Mouse (Mus musculus) monocyte, adult 2 months (primary cell): ENCODE results near the gene Ankrd33b.
A peak's percentile ranks its signal among the peaks of the same experiment; 100 is the strongest.

Experiments used
- DNase-seq, 2 experiments: peaks; one replicate each; pipeline ENCODE4 v3.0.0; 2022; ENCODE audit warnings: low spot score in 2 of 2, low read depth in 1 of 2

The Ankrd33b gene

DNA sequence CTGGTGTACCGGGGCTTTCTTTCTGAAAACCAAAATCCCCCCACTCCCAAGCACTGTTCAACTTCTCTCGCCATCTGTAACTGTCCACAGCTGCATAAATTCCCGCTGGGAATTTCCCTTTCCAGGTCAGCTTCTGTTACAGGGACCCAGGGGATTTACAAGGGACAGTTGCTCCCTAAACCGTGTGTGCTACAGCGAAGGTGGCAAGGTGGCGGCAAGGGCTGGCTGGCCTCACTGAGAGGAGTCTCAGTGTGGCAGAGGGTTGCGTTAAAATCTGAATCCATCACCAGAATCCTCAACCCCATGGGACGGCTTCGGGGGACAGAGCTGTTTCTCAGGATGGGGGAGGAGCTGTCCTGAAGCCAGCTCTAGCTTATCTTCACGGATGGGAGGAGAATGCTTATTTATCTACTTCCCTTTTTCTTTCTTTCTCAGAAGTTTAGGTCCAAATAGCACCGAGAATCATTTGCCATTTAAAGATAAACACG, 1.6 kb upstream of the Ankrd33b start:
- DNase-seq: no peak

DNA sequence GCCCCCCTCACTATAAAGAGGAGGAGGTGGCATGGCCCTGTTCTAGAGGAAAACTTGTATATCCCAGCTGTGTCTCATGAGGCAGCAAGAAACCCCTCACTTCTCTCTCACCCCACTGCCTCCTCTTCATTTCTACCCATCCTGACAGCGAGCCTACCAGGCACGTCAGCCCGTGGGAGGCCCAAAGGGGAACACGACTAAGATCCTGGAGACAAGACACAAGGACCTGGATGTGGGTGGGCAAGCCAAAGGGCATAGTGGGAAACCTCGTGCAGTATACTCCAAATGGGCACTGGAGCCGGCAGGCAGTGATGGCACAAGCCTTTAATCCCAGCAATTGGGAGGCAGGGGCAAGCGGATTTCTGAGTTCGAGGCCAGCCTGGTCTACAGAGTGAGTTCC, 1.0 kb upstream of the Ankrd33b start:
- DNase-seq: no peak

DNA sequence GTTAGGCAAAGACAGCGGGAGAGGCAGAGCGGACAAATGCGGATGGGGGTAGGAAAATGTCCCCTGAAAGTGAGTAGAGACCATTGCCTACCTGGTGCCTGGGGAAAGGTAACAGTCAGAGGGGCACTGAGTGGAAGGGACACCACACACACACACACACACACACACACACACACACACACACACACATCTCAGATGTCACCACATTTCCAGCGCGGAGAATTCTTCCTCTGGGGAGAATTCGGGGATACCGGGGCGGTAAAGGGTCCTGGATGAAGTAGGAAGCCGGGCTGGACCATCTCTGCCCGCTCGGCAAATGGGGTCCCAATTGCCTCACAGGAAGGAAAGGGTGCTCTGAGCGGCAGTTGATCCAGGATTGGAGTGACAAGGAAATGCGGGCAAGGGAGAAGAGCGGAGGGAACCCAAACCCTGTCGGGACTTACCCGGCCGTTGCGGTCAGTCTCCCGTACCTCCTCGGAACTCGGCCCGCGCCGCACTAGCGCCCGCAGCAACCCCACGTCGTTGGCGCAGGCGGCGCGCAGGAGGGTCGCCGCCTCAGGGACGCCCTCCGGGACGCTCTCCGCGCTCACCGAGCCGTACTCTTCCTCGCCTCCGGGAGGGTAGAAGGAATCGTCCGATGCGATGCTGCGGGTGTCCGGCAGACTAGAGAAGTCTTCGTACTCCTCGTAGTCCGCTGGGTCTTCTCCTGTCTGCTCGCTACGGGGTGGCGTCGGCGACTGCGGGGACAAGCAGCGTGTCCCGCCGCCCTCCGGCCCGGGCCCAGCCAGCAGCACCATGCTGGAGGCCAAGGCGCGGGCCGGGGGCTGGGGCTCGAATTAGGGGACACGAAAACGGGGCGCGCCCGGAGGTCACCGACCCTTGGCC, 688 bp downstream of the Ankrd33b start:
- no peak for DNase-seq

DNA sequence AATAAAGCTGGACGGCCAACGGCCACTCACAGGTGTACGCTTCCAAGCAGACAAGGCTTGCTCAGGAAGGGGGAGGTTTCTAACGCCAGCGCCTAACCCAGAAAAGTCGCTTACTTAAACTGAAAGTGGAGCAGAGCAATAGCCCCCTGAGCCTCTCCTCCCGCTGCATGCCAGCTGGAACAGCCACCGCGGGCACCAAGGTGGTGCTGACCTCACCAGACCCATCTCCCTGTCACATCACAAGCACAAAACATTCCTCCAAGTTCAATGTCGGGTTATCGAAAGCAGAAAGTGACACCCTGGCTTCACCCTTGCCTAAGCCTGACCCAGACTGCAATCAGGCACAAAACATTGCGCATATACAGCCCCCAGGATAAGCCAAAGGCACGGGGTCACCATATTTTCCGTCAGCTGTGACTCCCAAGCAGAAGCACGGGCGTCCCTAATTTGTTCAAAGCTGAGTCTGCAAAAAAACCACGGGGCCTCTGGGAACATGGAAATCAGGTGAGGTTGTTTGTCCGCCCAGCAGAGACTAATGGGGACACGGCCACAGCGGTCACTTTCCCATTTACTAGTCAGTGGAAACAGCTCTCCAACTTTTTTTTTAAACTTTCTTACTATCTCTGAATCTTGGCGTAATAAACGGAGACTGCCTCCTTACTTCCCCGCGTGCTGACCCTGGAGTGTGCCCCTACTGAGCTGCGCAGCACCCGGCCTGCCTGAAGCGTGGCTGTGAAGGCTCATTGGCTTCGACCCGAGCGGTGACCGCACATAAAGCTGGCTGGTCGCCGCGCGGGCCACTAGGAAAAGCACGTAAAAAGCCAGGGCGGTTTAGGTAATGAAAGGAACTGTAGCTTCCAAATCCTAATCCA, 1.6 kb downstream of the Ankrd33b start:
- no peak for DNase-seq

DNA sequence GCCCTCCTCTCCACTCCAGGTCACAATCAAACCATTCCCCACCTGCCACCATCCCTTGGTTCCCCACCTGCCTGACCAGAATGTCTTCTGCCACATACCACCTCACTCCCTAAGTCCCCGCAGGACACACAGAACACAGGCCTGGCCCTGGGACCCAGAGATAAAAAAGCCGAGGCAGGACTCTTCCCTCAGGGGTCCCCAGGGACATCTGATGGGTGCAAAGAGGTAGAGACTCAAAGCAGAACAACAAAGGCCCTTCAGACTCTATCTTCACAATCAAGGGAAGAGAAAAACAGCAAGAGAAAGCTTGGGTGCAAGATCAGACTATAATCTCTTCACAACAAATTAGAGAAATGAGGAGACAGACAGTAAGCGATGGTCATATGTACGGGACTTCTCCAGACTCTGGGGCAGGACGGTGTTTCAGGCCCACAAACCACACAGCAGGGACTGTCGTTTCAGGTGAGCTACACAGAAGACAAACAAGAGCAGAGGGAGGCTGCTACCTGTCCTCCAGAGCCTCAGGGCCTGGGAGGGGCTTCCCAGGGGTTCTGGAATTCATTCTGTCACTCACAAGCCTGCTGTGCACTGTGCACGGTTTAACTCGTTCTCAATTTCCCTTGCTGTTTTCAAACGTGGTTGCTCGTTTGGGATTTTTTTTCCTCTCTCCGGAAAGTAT, 2.3 kb downstream of the Ankrd33b start:
- DNase-seq: no peak

DNA sequence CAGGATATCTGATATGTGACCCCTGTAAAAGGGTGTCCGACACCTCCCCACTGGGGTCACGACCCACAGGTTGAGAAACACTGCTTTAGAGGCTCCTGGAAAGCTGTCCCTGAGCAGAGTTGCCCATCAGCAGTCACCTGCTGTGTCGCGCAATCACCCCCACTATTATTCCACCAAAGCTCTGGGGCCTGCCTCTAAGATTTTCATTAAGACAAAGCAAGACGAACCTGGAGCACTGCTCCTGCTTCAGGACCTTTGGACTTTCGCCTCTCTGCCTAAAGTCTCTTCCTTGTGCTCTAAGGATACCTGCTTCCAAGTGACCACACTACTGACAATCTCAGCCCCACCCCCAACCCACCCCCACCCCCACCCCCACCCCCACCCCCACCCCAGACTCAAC, 3.1 kb downstream of the Ankrd33b start:
- DNase-seq: no peak

DNA sequence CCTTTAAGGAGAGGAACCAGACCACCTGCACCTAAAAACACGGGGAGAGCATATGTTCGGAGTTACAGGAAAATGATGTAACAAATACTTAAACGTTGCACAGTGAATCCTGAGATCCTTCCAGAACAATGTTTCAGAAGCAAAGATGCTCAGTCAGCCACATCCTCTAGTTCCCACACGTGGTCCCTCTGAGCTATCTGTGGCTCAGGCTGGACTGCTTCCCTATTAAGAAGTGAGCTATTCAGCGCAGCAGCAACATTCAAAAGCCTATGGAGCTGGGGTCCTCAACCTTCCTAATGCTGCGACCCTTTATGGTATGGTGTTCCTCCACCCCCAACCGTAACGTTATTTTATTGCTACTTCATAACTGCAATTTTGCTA, 3.6 kb downstream of the Ankrd33b start:
- DNase-seq: no peak

DNA sequence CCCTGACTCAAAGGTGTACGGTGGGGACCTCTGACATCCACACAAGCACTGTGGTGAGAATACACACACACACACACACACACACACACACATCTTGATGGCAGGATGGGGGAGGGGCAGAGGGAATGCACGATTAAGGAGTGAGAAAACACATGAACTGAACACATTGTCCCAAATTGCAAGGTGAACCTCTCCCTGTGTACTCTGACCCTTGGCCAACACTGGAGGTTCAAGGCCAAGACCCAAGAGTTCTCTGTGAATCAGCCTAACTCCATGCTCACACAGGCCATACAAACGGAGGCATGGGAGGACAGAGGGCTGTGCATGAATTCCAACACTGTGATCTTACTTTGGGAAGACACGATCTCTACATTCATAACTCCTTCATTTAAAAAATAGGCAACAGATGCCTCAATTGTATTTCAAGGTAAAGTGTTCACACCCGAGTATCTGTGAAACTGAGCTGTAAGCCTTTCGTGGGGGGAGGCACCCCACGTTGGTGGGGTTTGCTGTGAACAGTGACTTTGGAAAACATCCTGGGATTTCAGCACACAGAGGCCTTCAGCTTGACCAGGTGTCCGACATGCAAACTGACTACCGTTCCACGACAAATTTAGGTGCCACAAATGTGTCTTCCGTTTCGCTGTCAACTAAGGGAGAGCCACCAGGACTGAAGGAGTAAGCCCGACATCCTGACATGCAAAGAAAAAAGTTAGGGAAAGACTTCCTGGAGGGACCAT, 4.1 kb downstream of the Ankrd33b start:
- no peak for DNase-seq

DNA sequence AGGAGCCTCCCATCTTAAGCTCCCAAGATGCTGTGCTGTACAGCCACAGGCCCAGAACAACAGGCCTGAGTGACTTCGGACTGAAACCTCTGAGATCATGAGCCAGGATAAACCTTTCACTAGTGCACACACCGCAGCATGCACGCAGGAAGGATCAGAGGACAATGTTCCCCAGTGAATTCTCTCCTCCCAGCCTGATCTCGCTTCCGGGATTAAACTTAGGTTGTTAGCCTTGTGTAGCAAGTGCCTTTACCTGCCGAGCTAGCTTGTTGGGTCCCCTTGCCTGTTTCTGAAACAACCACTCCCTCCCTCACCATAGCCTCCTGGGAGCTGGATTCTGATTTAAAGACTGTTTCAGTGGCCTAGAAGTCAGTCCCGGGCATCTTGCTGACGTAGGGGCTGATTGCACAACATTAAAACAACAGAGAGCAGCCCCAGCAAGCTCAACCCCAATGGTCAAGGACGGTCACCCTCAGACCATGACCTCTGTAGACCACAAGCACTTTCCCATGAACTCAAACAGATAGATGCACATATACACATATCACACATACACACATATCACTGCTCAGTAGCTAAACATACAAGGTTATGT, 6.2 kb downstream of the Ankrd33b start:
- DNase-seq: no peak

DNA sequence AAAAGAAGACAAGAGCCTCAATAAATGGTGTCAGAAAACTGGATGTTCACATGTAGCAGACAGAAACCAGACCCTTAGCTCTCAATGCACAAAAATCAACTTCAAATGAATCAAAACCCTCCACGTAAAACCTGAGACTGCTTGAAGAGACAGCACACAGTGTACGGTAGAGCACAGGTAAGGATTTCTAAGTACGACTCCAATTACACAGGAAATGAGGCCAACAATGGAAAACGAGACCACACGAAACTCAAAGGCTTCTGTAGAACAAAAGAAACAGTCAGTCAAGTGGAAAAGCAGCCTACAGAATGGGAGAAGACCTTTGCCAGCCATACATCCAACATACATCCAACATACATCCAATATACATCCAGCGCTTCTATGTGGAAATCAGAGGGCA, 6.9 kb downstream of the Ankrd33b start:
- DNase-seq: no peak

DNA sequence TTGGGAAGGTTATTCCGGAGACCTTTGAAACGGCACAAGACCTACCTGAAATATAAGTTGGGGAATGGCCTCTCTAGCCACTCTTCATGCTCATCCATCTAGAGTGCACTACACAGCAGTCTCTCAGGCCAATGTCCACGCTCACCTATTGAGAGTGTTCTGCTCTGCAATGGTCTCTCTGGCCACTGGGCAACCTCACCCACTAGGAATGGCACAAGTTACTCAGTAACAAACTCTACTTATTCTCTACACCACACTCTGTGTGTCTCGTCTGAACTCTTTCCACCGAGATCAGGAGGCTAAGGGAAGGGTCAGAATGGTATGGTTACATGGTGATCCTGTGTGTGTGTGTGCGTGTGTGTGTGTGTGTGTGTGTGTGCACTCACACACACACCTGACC, 7.7 kb downstream of the Ankrd33b start:
- DNase-seq: no peak

DNA sequence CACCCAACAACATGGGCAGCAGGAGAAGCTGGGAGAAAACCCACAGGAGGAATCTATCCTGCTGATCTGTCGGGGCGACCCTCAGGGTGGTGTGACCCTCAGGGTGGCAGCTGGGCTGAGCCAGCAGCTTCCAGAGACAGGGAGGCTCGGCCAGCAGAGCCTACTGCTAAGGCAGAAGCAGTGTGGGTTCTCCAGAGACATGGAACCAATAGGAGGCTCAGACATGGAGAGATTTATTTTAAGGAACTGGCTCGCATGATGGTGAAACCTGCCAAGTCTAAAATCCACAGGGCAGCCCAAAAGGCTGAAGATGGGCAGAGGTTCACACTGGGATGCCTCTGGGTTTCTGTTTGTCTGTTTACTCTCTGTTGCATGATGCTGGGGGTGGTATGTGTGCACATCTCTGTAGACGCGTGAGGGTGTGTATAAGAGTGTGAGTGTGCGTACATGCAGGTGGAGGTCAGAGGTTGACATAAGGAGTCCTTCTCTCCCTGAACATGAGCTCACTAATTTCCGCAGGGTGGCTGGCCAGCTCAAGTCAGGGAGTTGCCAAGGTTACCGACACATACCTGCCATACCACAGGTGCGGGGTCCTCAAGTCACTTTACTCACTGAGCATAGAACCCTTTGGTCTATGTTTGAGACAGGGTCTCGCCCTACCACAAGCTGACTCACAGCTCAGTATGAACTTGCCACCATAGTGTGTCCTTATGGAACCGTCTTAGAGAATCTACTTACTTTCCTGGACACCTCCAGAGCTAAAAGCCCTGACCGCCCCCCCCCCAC, 14.8 kb downstream of the Ankrd33b start:
- DNase-seq: no peak

DNA sequence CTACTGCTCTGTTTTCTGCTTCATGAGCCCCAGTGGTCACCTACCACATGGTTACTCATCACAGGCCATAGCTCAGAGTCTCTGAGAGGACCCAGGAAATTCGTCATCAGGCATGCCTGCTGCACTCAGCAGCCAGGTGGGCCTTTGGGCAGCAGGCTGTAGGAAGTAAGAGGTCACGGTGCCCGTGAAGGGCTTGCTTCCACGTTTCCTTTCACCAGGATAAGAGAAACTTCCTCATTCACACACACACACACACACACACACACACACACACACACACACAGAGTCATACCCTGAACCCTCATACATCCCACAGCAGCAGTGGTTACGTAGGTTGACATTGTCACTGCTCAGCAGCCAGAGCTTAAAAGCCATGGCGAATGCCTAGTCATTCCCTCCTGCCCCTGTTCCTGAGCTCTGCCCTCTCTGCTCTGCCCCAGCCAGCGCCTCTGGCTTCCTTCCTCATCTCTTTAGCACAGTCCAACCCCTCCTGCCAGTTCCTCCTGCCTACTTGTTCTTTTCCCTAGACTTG, 17.6 kb downstream of the Ankrd33b start:
- DNase-seq: peak; percentile 32 to 51

DNA sequence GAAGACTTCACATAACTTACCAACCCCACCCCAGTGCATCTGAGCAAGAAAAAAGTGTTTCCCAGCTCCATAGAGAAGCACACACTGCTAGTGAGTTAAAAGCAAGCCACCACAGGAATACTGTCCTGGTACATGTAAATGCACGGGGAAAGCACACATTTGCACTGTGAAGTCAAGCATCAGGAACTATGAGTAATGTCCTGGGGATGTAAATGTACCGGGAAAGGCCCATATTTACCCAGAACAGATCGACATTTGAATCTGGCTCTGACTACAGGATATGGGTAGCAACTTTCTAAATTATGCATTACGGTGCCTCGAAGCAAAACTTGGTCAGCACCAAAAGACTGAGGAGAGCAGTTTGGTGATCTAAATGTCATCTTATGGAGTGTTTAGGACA, 18.5 kb downstream of the Ankrd33b start:
- DNase-seq: no peak

DNA sequence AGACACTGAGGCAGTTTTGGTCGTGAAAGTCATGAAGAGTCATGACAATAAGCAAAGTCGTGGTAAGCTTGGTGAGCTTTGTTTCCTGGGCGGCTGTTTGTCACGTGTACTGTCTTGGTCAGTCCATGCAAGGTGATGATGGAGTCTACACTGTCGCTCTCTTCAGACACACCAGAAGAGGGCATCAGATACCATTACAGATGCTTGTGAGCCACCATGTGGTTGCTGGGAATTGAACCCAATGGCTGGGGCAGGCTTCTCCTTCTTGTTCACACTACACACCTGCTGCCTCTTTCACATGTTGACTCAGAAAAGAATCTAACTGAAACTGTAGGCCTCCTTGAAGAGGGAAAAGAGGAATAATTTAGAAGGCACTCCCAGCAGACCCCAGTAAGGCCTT, 19.3 kb downstream of the Ankrd33b start:
- no peak for DNase-seq

DNA sequence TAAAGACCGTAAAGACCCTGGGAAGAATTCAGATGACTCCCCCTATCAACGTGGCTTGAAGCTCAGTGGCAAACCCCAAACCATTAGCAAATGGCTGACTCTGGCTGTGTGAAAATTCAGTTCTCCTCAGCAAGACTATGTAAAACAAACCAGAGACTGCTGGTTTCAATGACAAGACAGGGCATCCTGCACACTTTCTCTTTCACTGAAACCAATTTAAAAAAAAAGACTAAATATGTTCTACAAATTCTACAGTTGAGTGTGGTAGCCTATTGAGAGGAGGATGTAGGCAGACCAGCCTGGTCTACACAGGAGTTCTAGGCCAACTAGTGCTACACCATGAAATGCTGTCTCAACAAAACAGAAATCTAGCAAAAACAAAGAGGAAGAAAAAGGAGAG, 21.0 kb downstream of the Ankrd33b start:
- no peak for DNase-seq

DNA sequence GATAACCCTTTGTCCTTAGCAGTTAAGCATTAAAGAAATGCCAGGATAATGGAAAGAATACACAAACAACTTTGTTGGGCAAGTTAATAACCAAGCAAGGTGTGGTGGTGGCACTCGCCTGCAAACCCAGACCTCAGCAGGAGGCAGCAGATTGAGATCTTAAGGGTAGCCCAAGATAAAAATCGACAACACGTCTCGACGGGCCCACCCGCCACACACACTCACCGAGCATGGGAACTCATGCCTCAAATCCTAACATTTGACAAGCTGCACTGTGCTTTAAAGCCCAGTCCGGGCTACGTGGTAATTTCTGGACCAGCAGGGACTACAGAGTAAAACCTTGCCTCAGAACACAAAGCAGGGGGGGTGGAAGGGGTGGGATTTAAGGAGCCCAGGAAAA, 22.2 kb downstream of the Ankrd33b start:
- DNase-seq: no peak

DNA sequence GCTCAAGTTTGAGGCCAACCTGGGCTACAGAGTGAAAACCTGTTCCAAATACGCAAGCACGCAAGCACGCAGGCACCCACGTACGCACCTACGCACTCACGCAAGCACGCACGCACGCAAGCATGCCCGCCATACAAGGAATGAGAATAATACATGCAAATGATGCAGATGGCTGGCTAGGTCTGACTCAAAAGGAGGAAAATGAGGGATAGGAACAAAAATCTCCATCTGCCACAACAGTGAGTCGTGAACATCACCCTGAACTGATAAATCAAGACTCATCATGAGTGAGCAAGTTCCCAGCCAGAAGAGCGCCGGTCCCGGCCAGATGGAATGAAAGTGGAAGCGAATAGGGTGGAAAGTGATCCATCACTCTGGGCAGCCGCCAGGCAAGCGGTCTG, 22.7 kb downstream of the Ankrd33b start:
- no peak for DNase-seq

DNA sequence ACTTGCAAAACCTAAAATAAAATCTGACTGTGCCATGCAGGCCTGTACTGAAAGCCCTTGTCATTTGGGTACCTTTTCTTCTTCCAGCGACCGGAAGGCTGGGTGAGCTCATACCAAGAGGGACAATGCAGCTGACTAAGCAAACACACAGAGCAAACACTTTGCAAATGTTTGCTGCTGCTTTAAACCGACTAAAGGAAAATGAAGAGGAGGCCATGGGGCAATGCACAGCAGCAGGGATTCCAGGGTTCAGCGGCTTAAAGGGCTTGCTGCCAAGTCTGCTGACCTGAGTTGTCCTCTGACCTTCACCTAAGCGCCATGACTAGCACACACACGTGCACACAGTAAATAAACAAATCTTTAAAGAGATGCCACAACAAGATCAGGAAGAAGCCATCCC, 23.9 kb downstream of the Ankrd33b start:
- no peak for DNase-seq
